Comparison of ENCODE assay signal across 8 mouse cellular contexts in genomic region chr11:70605024-70605566, GRCm38 (mm10). TPM values are rescaled to one million over a fixed set of nuclear protein-coding genes. Genes with fewer than 3 reads are reported as not detected.
DNase-seq lines count a peak whose midpoint lies in the region; ATAC-seq and TF ChIP-seq lines count a peak whose summit lies in the region.

No protein-coding gene starts in this region.

- no peaks in the 10 kb centered on the region for H3K4me1 ChIP-seq in cerebellum, adult 2 months (ENCODE audit: control insufficient read depth, insufficient read depth, low read length)
- no peaks in the 10 kb centered on the region for H3K4me1 ChIP-seq in lung, postnatal 0 days (ENCODE audit: insufficient read depth, low read depth, low read length)

- peak; percentile 56 for ATAC-seq in lung, postnatal 0 days

- WGBS in cerebellum, adult 2 months, result 29% methylated on average over 14 of the region's 14 CpGs
- 50% methylated on average over 14 of the region's 14 CpGs for WGBS in lung, postnatal 0 days

- no peak overlapping the region for H3K4me3 ChIP-seq in cerebellum, adult 2 months (replicated peaks; ENCODE audit: insufficient read depth, low read depth, low read length)
- no peak overlapping the region for H3K4me3 ChIP-seq in lung, postnatal 0 days (ENCODE audit: low read depth, low read length)

- no peaks in the 10 kb centered on the region for H3K27me3 ChIP-seq in cerebellum, adult 2 months (ENCODE audit: control insufficient read depth, insufficient read depth, low read length)
- no peaks in the 10 kb centered on the region for H3K27me3 ChIP-seq in lung, postnatal 0 days (replicated peaks; ENCODE audit: insufficient read depth, low read length)

- TF ChIP-seq CTCF in cerebellum, adult 2 months (IDR thresholded peaks at IDR 0.05; ENCODE audit: borderline replicate concordance, insufficient read depth, low read depth, low read length), result peak; percentile 99
- TF ChIP-seq CTCF in lung, postnatal 0 days (IDR thresholded peaks at IDR 0.05), result peak; percentile 99

- H3K9me3 ChIP-seq in lung, postnatal 0 days (ENCODE audit: low read length), result no peaks in the 10 kb centered on the region

- DNase-seq in 3T3-L1 (ENCODE audit: low read depth, low spot score) (peak; percentile 84), MN1 (ENCODE audit: low spot score) (peak; percentile 84)
- peak; percentile 74 to 82 for DNase-seq in cerebellum, adult 2 months
- DNase-seq in gastrocnemius, adult 8-10 months (ENCODE audit: low spot score in 2 of 2), result peak; percentile 58 to 68
- peak; percentile 83 to 91 for DNase-seq in kidney, postnatal 36 days
- peak; percentile 79 for DNase-seq in lung, postnatal 0 days (ENCODE audit: low spot score)
- DNase-seq in retina, postnatal 1 day, result peak; percentile 83
- DNase-seq in thymus, postnatal 36 days, result peak; percentile 70 to 72

- TF ChIP-seq POLR2A in cerebellum, adult 2 months (IDR thresholded peaks at IDR 0.05; ENCODE audit: borderline replicate concordance, insufficient read depth, low read length), result no peak

- H3K9ac ChIP-seq in lung, postnatal 0 days (replicated peaks; ENCODE audit: low read depth), result no peak overlapping the region

- TF ChIP-seq EP300 in lung, postnatal 0 days (IDR thresholded peaks at IDR 0.05), result no peak

- peaks cover 42% of the 10 kb centered on the region; the same call in 1 of the 2 replicates for H3K36me3 ChIP-seq in lung, postnatal 0 days (ENCODE audit: insufficient read depth, low read length)

- H3K4me2 ChIP-seq in lung, postnatal 0 days (replicated peaks; ENCODE audit: low read depth, low read length), result no peak overlapping the region

- no peak overlapping the region for H3K27ac ChIP-seq in cerebellum, adult 2 months (ENCODE audit: insufficient read depth, low read length)
- H3K27ac ChIP-seq in lung, postnatal 0 days (ENCODE audit: low read length), result no peak overlapping the region

RNA-seq across cellular contexts. Expression of gene 4930544D05Rik, which starts 10.6 kb away (rescaled TPM):
- polyA plus RNA-seq in cerebellum, adult 2 months (2012; rRNA removed), result not detected in 2 replicates
- not detected for total RNA-seq in gastrocnemius, adult 8-10 months (2022)
- not detected in 2 replicates for polyA plus RNA-seq in lung, postnatal 0 days (2015; fragmentation: Nextera tagmentation; extraction: Ambion mirVana)

RNA-seq across cellular contexts. Expression of gene Chrne, which starts 13.9 kb away (rescaled TPM):
- 0.10 and 0.25 TPM in 2 replicates for polyA plus RNA-seq in cerebellum, adult 2 months (2012; rRNA removed)
- total RNA-seq in gastrocnemius, adult 8-10 months (2022), result 10 to 100 TPM; 11.2 to 20.5 (median 14.7) TPM
- not detected in 2 replicates for polyA plus RNA-seq in lung, postnatal 0 days (2015; fragmentation: Nextera tagmentation; extraction: Ambion mirVana)

RNA-seq across cellular contexts. Expression of gene Gp1ba, which starts 33.8 kb away (rescaled TPM):
- polyA plus RNA-seq in cerebellum, adult 2 months (2012; rRNA removed), result not detected in 2 replicates
- not detected for total RNA-seq in gastrocnemius, adult 8-10 months (2022)
- 0.55 and 0.66 TPM in 2 replicates for polyA plus RNA-seq in lung, postnatal 0 days (2015; fragmentation: Nextera tagmentation; extraction: Ambion mirVana)

RNA-seq across cellular contexts. Expression of gene Rnf167, which starts 41.9 kb away (rescaled TPM):
- 143 and 152 TPM in 2 replicates for polyA plus RNA-seq in cerebellum, adult 2 months (2012; rRNA removed)
- total RNA-seq in gastrocnemius, adult 8-10 months (2022), result 10 to 100 TPM; 34.9 to 41.1 (median 38.1) TPM
- 112 and 119 TPM in 2 replicates for polyA plus RNA-seq in lung, postnatal 0 days (2015; fragmentation: Nextera tagmentation; extraction: Ambion mirVana)

RNA-seq across cellular contexts. Expression of gene Slc25a11, which starts 42.2 kb away (rescaled TPM):
- polyA plus RNA-seq in cerebellum, adult 2 months (2012; rRNA removed), result 184 and 191 TPM in 2 replicates
- 100 to 1,000 TPM; 276 to 326 (median 293) TPM for total RNA-seq in gastrocnemius, adult 8-10 months (2022)
- 118 and 121 TPM in 2 replicates for polyA plus RNA-seq in lung, postnatal 0 days (2015; fragmentation: Nextera tagmentation; extraction: Ambion mirVana)
